In genomic region chr11:88862355-88862754, GRCm38 (mm10) we compare ENCODE assay signal across 8 mouse cellular contexts. TPM values are rescaled to one million over a fixed set of nuclear protein-coding genes. Genes with fewer than 3 reads are reported as not detected.
DNase-seq lines count a peak whose midpoint lies in the region; ATAC-seq and TF ChIP-seq lines count a peak whose summit lies in the region.

No protein-coding gene starts in this region.

- H3K79me2 ChIP-seq in MEL (ENCODE audit: control insufficient read depth, insufficient read depth, low read length, poor library complexity), result peaks cover 61% of the 10 kb centered on the region

- DNase-seq in heart, postnatal 4 days, result no peak
- DNase-seq in MEL (ENCODE audit: low read depth, low spot score), result no peak
- no peak for DNase-seq in adrenal gland, postnatal 25 days
- no peak for DNase-seq in testis, postnatal 14 days (ENCODE audit: low spot score)
- DNase-seq in Muller cell, postnatal 12 days (ENCODE audit: inconsistent ontology term), result no peak

- no peak for TF ChIP-seq CTCF in MEL (IDR thresholded peaks at IDR 0.05 in 2 of 3, conservative IDR thresholded peaks at IDR 0.05 in 1 of 3; ENCODE audit: control insufficient read depth in 1 of 3, insufficient read depth in 1 of 3, low read depth in 2 of 3, low read length in 3 of 3, poor library complexity in 1 of 3, severe bottlenecking in 1 of 3)

- no peak overlapping the region for H3K27ac ChIP-seq in heart, embryonic 11.5 days (ENCODE audit: low read depth, low read length)
- no peak overlapping the region for H3K27ac ChIP-seq in MEL (ENCODE audit: control insufficient read depth, low read depth, low read length)
- H3K27ac ChIP-seq in hindbrain, embryonic 13.5 days, result no peak overlapping the region
- no peak overlapping the region for H3K27ac ChIP-seq in midbrain, embryonic 12.5 days (replicated peaks)

- H3K27me3 ChIP-seq in heart, embryonic 11.5 days (ENCODE audit: control insufficient read depth, insufficient read depth, low read length), result no peaks in the 10 kb centered on the region
- H3K27me3 ChIP-seq in MEL (ENCODE audit: control insufficient read depth in 1 of 2, insufficient read depth in 2 of 2, low read length in 2 of 2), result no peaks in the 10 kb centered on the region
- H3K27me3 ChIP-seq in hindbrain, embryonic 13.5 days, result no peaks in the 10 kb centered on the region
- H3K27me3 ChIP-seq in midbrain, embryonic 12.5 days, result peaks cover 16% of the 10 kb centered on the region

- H3K4me3 ChIP-seq in heart, embryonic 11.5 days (ENCODE audit: low read depth, low read length), result peak overlapping the region; percentile 72
- H3K4me3 ChIP-seq in MEL (ENCODE audit: control insufficient read depth in 1 of 2, insufficient read depth in 1 of 2, low read depth in 2 of 2, low read length in 2 of 2), result peak overlapping the region; percentile 75 to 96
- peak overlapping the region; percentile 78 for H3K4me3 ChIP-seq in hindbrain, embryonic 13.5 days
- H3K4me3 ChIP-seq in midbrain, embryonic 12.5 days, result peak overlapping the region; percentile 80; the same call in 1 of the 2 replicates

- 65% methylated on average over 2 of the region's 2 CpGs for WGBS in heart, embryonic 11.5 days (ENCODE audit: insufficient replicate concordance)
- WGBS in hindbrain, embryonic 13.5 days, result 86% methylated on average over 2 of the region's 2 CpGs
- WGBS in midbrain, embryonic 12.5 days, result 80% methylated on average over 2 of the region's 2 CpGs

- H3K9me3 ChIP-seq in heart, embryonic 11.5 days (replicated peaks; ENCODE audit: control insufficient read depth, low read length), result no peaks in the 10 kb centered on the region
- no peaks in the 10 kb centered on the region for H3K9me3 ChIP-seq in MEL (replicated peaks; ENCODE audit: insufficient read depth, low read length)
- no peaks in the 10 kb centered on the region for H3K9me3 ChIP-seq in hindbrain, embryonic 13.5 days
- no peaks in the 10 kb centered on the region for H3K9me3 ChIP-seq in midbrain, embryonic 12.5 days

- no peaks in the 10 kb centered on the region for H3K36me3 ChIP-seq in heart, embryonic 11.5 days (ENCODE audit: control insufficient read depth, insufficient read depth, low read length)
- peaks cover 0 to 18% of the 10 kb centered on the region in 2 experiments; a peak in 2 of 4 replicates for H3K36me3 ChIP-seq in MEL (ENCODE audit: control insufficient read depth in 1 of 2, insufficient read depth in 2 of 2, low read length in 2 of 2)
- H3K36me3 ChIP-seq in hindbrain, embryonic 13.5 days, result no peaks in the 10 kb centered on the region
- no peaks in the 10 kb centered on the region for H3K36me3 ChIP-seq in midbrain, embryonic 12.5 days

- TF ChIP-seq POLR2A in MEL (IDR thresholded peaks at IDR 0.05; ENCODE audit: control insufficient read depth in 1 of 2, insufficient read depth in 1 of 2, low read depth in 1 of 2, low read length in 2 of 2, poor library complexity in 1 of 2), result no peak

- TF ChIP-seq EP300 in MEL (IDR thresholded peaks at IDR 0.05; ENCODE audit: low read depth in 1 of 2, low read length in 2 of 2), result no peak

- H3K4me1 ChIP-seq in heart, embryonic 11.5 days (ENCODE audit: control insufficient read depth, insufficient read depth, low read length), result peaks cover 23% of the 10 kb centered on the region
- H3K4me1 ChIP-seq in MEL (ENCODE audit: control insufficient read depth in 1 of 2, insufficient read depth in 2 of 2, low read length in 2 of 2), result peaks cover 9 to 18% of the 10 kb centered on the region in 2 experiments
- peaks cover 28% of the 10 kb centered on the region for H3K4me1 ChIP-seq in hindbrain, embryonic 13.5 days (replicated peaks)
- H3K4me1 ChIP-seq in midbrain, embryonic 12.5 days, result peaks cover 24% of the 10 kb centered on the region

- H3K9ac ChIP-seq in heart, embryonic 11.5 days (ENCODE audit: low read depth, low read length), result peak overlapping the region; percentile 93
- peak overlapping the region; percentile 87 for H3K9ac ChIP-seq in MEL (ENCODE audit: control insufficient read depth, low read depth, low read length, poor library complexity, severe bottlenecking)
- H3K9ac ChIP-seq in hindbrain, embryonic 13.5 days, result peak overlapping the region; percentile 88; the same call in 1 of the 2 replicates
- peak overlapping the region; percentile 70; the same call in 1 of the 2 replicates for H3K9ac ChIP-seq in midbrain, embryonic 12.5 days (replicated peaks)

- H3K4me2 ChIP-seq in heart, embryonic 11.5 days, result peak overlapping the region; percentile 98
- H3K4me2 ChIP-seq in hindbrain, embryonic 13.5 days, result peak overlapping the region; percentile 99
- H3K4me2 ChIP-seq in midbrain, embryonic 12.5 days (replicated peaks), result peak overlapping the region; percentile 97

- ATAC-seq in heart, embryonic 11.5 days (replicated peaks; ENCODE audit: insufficient number of reproducible peaks, low FRiP score, low TSS enrichment), result no peak
- no peak for ATAC-seq in hindbrain, embryonic 13.5 days (ENCODE audit: low FRiP score)
- no peak for ATAC-seq in midbrain, embryonic 12.5 days (ENCODE audit: low FRiP score, low read depth)

- TF ChIP-seq RAD21 in MEL (IDR thresholded peaks at IDR 0.05; ENCODE audit: low read depth, low read length), result no peak

TF ChIP-seq in MEL, 35 proteins besides CTCF, POLR2A, EP300 and RAD21:
- no peak for TF ChIP-seq UBTF (IDR thresholded peaks at IDR 0.05; ENCODE audit: borderline replicate concordance, insufficient read depth, low read depth, low read length)
- no peak for TF ChIP-seq HCFC1 (IDR thresholded peaks at IDR 0.05; ENCODE audit: low read depth, low read length)
- TF ChIP-seq BHLHE40 (IDR thresholded peaks at IDR 0.05; ENCODE audit: borderline replicate concordance, low read depth, low read length), result no peak
- no peak for TF ChIP-seq GATA1 (IDR thresholded peaks at IDR 0.05; ENCODE audit: low read depth, low read length)
- TF ChIP-seq RCOR1 (IDR thresholded peaks at IDR 0.05; ENCODE audit: low read depth, low read length), result no peak
- TF ChIP-seq TBP (IDR thresholded peaks at IDR 0.05; ENCODE audit: low read depth, low read length), result no peak
- no peak for TF ChIP-seq CHD1 (IDR thresholded peaks at IDR 0.05; ENCODE audit: low read depth, low read length)
- TF ChIP-seq NRF1 (IDR thresholded peaks at IDR 0.05; ENCODE audit: insufficient read depth, low read depth, low read length, poor library complexity, severe bottlenecking), result no peak

RNA-seq across cellular contexts. Expression of gene Akap1, which starts 2.0 kb away (rescaled TPM):
- polyA plus RNA-seq in heart, embryonic 11.5 days (2014; fragmentation: Nextera tagmentation; extraction: Ambion mirVana), result 24.4 and 24.7 TPM in 2 replicates
- 100 to 1,000 TPM; 105 TPM for total RNA-seq in heart, postnatal 4 days (2021)
- 63.0 and 70.5 TPM in 2 replicates for total RNA-seq in MEL (2012; rRNA removed)
- polyA plus RNA-seq in MEL (2012; ENCODE audit: insufficient read depth in 1 of 2, insufficient read length in 2 of 2, low read depth in 1 of 2, low replicate concordance in 2 of 2, missing spikeins in 1 of 2), result 10 to 100 TPM; 39.0 to 59.6 TPM
- 26.9 and 28.6 TPM in 2 replicates for polyA plus RNA-seq in hindbrain, embryonic 13.5 days (2015; fragmentation: Nextera tagmentation; extraction: Ambion mirVana)
- 20.3 and 23.7 TPM in 2 replicates for polyA plus RNA-seq in midbrain, embryonic 12.5 days (2016; fragmentation: Nextera tagmentation; extraction: Ambion mirVana)
- 126 and 129 TPM in 2 replicates for total RNA-seq in adrenal gland, postnatal 25 days (2021)
